Mouse (Mus musculus) cerebellum, adult 11-12 months (tissue): Measurements from ENCODE around the gene Gm4724.
"Not testable (repeated sequence)": the region's sequence is repeated elsewhere in the genome, so short reads cannot be mapped to it uniquely, and the experiment has no call there.

Experiments
- DNase-seq: peaks from one replicate; pipeline ENCODE4 v3.0.0; 2022

Gene Gm4724

GRCm38 (mm10) chr2:175435707-175436106, at the start of gene Gm4724:
Gene Gm4724, minus strand, starts transcription at chr2:175435807.
- not testable (repeated sequence) for DNase-seq

- DNase-seq, result not testable (repeated sequence)
Measured at GRCm38 (mm10) chr2:175469685-175470084, 34.1 kb upstream of the Gm4724 start, which contains the start of gene Zfp965. Gene Zfp965, plus strand, starts transcription at chr2:175469985.
